Mouse (Mus musculus): ENCODE data around the gene Tmc8.
"Not testable (repeated sequence)": the region's sequence is repeated elsewhere in the genome, so short reads cannot be mapped to it uniquely, and the experiment has no call there.

Gene Tmc8

DNA sequence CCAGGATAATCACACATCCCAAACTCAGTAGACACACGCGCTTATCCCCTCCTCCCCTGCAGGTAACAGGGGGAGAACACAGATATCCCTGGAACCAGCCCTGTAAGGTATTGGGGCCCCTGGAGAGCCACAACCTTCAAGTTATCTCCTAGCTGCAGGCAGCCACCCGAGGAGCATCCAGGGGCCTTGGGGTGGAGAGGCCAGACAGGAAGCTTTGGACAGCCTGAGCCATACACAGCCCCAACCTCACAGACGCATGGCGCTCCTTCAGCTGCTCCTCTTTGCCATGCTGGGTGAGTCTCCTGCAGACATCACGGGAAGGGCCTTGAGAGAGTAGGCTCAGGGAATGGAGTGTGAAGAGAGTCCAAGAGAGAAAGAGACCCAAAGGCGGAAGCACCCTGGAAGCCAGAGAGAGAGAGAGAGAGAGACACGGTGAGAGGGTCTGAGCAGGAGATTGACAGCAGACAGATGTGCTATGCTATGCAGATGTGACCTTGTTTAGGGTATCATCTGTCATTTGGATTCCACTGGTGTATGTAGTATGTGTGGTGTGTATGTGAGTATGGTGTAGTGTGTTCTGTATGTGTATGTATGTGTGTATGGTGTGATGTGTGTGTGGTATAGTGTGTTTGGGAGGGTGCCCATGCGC is 15.8 kb downstream of the Tmc8 start, which contains the start of gene 6030468B19Rik:
TSS of gene 6030468B19Rik (plus strand) at position 150 of the 649 bp plus-strand sequence.
- no peak for DNase-seq (ENCODE audit: low spot score)

GRCm38 (mm10) chr11:117798160-117798541 is 16.3 kb downstream of the Tmc8 start:
- DNase-seq (ENCODE audit: low spot score), result no peak

DNA sequence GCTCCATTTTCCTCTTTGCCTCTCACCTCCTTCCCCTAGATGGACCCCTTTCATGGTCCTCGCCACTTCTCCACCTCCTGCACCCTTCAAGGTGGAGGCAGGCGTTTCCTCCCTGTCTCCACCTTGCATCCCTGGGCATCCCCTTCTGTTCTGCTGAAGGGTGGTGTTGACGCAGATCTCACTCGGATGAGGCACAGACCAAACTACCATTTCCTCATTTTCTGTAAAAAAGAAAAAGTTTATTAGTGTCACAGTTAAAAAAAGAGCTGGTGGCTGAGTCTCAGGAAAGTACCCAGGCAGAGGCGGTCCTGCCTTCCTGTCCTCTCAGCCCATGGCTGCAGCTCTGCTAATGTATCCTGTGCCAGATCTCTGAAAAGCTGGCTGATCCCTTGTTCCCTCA is 17.3 kb downstream of the Tmc8 start:
- DNase-seq (ENCODE audit: low spot score), result no peak

GRCm38 (mm10) chr11:117800038-117800437 is 18.2 kb downstream of the Tmc8 start:
- no peak for DNase-seq (ENCODE audit: low spot score)

GRCm38 (mm10) chr11:117801650-117802049 is 19.8 kb downstream of the Tmc8 start:
- DNase-seq (ENCODE audit: low spot score), result no peak

- DNase-seq (ENCODE audit: low spot score), result no peak
Measured at GRCm38 (mm10) chr11:117803166-117803688, 21.4 kb downstream of the Tmc8 start.

- no peak for DNase-seq (ENCODE audit: low spot score)
Measured at GRCm38 (mm10) chr11:117806781-117807180, 24.9 kb downstream of the Tmc8 start.

DNA sequence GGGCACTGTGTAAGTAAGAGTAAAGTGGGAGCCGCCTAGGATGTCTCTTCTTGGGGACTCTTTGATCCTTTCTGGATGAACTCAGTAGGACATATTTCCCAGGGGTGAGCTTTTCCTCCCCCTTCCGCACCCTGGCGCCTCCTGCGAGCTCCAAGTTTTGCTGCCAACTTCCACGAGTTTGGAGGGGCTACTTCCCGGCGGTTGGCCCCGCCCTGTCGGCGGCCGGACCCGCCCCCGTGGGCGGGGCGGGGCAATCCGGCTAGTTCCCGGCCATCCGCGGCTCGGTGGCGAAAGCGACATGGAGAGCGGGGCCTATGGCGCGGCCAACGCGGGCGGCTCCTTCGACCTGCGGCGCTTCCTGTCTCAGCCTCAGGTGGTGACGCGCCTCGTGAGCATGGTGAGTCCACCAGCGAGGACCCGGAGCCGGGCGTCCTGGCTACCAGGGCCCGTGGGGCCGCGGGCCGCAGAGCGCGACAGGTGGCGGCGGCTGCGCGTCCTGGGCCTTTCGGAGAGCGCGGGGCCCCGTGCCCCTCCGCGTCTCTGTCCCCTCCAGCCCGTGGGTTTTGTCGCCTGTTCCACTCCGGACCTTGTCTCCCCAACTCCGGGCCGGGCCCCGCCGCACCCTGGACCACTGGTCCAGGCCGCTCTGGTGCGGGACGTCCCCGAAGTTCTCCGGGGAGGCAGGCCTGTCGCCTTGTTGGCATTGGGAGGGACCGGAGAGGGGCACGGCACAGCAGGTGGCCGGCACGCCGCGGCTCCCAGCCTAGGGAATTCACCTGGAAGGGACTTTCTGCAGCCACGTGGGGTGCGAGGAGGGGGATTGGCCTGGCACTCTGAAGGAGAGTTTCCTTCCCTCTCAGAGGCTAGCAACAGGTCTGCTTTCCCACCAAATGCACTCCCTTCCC is 27.8 kb downstream of the Tmc8 start, which contains the start of the genes Gm20708 and Syngr2:
TSS of gene Gm20708 (plus strand) at position 262 of the 905 bp plus-strand sequence.
TSS of gene Syngr2 (plus strand) at position 262 of the 905 bp plus-strand sequence.
- peak; percentile 76 for DNase-seq (ENCODE audit: low spot score)

GRCm38 (mm10) chr11:117810401-117811046 is 28.6 kb downstream of the Tmc8 start:
- peak; percentile 82 for DNase-seq (ENCODE audit: low spot score)

DNA sequence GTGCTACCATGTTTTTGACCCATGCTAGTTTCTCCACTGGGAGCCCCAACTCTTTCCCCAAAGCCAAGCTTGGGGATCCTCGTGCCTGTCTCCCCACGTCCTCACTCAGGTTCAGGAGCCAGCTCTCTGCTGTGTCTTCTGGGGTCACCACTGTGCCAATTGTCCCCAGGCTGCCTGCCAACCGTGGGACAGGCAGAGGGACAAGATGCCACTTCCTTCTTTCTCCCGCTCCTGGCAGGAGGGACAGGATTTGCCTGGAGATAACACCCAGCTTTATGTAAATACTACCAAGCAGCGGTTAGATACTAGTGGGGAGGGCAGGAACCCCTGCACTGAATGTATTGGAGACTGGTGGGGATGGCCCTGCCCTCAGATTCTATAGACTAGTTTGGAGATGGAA is 32.0 kb downstream of the Tmc8 start:
- no peak for DNase-seq (ENCODE audit: low spot score)

- no peak for DNase-seq (ENCODE audit: low spot score)
Measured at GRCm38 (mm10) chr11:117814704-117815366, 33.0 kb downstream of the Tmc8 start.

DNA sequence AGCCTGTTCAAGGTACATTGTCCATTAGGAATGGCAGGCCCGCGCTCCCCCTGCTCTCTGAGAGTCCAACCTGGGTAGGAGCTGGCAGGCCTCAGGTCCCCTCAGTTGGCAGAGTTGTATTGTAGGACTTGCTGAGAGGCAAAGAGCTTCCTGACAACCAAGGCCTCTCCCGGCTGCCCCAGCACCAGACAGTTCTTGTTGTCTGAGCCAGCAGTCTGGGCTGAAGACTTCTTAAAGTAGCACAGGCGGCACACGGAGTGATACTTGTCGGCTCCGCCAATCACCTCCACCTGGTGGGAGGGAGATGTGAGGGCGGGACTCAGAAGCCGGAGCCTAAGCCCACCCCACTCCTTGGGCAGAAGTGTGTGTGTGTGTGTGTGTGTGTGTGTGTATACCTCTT is 34.0 kb downstream of the Tmc8 start:
- DNase-seq (ENCODE audit: low spot score), result not testable (repeated sequence)

- no peak for DNase-seq (ENCODE audit: low spot score)
Measured at GRCm38 (mm10) chr11:117816389-117816996, 34.6 kb downstream of the Tmc8 start.

DNA sequence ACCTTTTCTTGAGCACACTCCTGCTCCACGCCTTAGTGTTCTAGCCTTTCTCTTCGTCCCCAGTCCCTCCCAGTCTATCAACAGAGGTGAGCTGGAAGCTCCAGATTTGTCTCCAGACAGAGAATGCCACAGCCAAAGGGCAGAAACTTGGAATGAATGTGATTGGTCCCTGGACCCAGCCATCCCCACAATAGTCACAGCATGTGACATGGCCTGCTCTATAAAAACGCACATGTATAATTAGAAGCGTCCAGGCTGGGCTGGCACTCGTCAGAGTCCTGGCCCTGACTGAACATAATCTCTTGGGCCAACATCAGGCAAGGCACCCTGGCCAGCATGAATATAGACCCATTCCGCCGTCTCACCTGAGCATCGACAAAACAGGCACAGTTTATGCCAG is 37.2 kb downstream of the Tmc8 start:
- DNase-seq (ENCODE audit: low spot score), result no peak

DNA sequence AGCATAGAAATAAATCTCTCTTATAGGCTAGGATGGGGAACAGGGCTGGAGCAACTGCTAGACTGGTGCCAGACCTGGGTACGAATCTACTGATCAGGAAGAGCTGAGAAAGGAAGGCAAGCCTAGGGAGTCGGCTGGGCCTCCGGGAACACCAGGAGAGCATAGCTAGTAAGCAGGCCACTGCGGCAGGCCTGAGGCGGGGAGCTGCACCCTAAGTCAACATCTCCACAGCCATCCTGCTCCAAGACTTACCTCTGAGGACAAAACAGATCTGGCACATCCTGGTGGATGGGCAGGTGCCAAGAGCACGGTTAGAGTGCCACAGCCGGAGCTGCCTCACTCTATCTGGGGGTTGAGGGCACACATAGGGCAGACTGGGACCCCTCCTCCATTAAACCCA is 38.3 kb downstream of the Tmc8 start:
- DNase-seq (ENCODE audit: low spot score), result no peak

DNA sequence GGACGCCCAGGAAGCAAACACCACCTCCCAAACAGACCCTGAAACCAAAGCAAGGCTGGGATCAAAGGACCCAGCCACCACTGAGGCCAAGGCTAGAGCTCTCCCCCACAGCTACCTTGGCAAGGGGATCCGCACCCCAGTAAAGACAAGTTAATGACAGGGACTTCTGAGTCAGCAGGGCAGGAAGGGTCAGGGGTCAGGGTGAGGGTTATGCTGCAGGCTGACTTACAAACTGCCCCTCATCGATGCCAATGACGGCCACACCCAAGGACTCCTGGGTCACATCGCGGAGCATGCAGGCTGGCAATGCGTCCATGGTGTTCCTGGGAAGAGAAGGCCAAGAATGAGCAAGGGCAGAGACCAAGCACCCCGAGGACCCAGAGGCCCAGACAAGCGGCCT is 40.0 kb downstream of the Tmc8 start:
- DNase-seq (ENCODE audit: low spot score), result no peak

- DNase-seq (ENCODE audit: low spot score), result peak; percentile 40
Measured at GRCm38 (mm10) chr11:117822728-117823241, 40.9 kb downstream of the Tmc8 start.

GRCm38 (mm10) chr11:117823411-117823810 is 41.5 kb downstream of the Tmc8 start:
- DNase-seq (ENCODE audit: low spot score), result no peak

GRCm38 (mm10) chr11:117824060-117824969 is 42.4 kb downstream of the Tmc8 start:
- DNase-seq (ENCODE audit: low spot score), result peak; percentile 68
